Mouse (Mus musculus): ENCODE data around the gene Gm3250.
"Not testable (repeated sequence)": the region's sequence is repeated elsewhere in the genome, so short reads cannot be mapped to it uniquely, and the experiment has no call there.

The Gm3250 gene

DNA sequence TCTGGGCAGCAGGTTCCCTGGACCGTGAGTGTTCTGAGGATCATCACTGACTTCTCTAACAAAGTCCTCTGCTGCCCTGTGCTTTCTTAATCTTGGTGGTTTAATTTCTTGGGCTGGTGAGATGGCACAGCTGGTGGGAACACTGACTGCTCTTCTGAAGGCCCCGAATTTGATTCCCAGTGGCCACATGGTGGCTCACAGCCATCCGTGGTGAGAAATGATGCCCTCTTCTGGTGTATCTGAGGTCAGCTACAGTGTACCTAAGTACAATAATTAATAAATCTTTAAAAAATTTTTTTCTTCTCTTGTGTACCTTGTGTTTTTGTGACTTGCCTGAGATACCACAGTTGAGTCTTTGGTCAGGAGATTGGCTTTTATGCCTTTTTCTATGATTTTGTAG, 30.0 kb downstream of the Gm3250 start:
- not testable (repeated sequence) for DNase-seq (ENCODE audit: extremely low read depth, insufficient read length, low spot score)

DNA sequence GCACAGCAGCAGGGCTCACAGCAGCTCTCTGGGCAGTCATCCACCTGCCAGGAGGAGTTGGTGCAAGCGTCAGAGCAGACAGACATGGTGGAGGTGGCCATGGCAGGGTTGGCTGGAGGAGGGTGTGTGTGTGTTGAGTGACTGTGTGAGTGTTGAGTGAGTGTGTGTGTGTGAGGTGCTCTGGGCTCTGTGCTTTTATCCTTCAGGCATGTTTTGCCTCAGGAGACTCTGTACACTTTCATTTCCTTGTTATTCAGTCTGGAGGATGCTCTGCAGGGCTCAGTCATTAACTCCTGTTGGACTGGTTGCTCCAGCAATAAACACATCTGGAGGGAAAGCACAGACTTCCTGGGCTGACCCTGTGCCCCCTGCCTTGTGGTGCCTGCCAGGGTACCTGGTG, 31.1 kb downstream of the Gm3250 start, which contains the start of gene Gm9736:
Gene Gm9736 (minus strand): TSS at position 101 of the 400 bp plus-strand sequence.
- not testable (repeated sequence) for DNase-seq (ENCODE audit: extremely low read depth, insufficient read length, low spot score)

DNA sequence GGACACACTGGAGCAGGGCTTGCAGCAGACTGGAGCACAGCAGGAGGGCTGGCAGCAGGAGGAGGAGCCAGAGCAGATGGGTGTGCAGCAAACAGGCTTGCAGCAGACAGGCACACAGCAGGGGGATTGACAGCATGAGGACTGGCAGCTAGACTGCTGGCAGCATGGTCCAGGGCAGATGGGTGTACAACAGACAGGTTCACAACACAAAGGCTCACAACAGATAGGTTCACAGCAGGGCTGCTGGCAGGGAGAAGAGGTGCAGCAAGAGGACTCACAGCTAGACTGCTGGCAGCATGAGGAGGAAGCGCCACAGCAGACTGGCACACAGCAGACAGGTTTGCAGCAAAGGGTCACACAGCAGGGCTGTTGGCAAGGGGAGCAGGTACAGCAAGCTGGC, 31.7 kb downstream of the Gm3250 start:
- DNase-seq (ENCODE audit: extremely low read depth, insufficient read length, low spot score): not testable (repeated sequence)

DNA sequence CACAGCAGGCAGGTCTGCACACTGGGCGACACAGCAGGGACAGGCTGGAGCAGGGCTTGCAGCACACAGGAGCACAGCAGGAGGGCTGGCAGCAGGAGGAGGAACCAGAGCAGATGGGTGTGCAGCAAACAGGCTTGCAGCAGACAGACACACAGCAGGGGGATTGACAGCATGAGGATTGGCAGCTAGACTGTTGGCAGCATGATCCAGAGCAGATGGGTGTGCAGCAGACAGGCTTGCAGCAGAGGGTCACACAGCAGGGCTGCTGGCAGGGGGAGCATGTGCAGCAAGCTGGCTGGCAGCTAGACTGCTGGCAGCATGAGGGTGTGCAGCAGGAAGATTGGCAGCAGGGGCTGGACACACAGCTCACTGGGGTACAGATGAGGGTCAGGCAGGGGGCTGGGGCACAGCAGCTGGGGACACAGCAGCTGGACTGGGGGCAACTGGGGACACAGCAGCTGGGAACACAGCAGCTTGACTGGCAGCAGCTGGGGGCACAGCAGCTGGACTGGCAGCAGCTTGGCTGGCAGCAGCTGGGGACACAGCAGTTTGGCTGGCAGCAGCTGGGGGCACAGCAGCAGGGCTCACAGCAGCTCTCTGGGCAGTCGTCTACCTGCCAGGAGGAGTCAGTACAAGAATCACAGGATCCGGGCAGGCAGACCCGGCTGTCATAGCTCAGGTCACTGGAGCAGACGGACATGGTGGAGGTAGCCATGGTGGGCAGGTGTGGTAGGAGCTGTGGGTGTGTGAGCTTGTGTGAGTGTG, 40.2 kb downstream of the Gm3250 start, which contains the start of gene Gm18596:
Gene Gm18596 (minus strand): TSS at position 715 of the 765 bp plus-strand sequence.
- DNase-seq (ENCODE audit: extremely low read depth, insufficient read length, low spot score): not testable (repeated sequence)

DNA sequence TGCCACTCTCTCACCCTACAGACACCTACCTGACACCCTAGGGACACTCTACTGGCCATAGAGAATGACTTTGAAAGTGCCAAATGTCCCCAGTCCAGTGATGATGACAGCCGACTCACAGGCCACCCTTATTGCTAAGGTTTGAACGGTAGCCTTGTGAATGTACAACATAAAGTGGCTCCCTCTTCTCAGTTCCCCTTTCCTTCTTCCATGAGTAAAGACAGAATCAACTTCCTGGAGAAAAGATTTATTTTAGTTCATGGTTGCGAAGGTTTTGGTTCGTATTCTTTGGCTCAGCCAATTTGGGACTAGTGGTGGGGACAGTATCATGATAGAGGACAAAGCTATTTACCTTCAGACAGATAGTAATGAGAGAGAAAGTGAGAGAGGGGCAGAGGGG, 43.4 kb downstream of the Gm3250 start:
- DNase-seq (ENCODE audit: extremely low read depth, insufficient read length, low spot score): no peak

DNA sequence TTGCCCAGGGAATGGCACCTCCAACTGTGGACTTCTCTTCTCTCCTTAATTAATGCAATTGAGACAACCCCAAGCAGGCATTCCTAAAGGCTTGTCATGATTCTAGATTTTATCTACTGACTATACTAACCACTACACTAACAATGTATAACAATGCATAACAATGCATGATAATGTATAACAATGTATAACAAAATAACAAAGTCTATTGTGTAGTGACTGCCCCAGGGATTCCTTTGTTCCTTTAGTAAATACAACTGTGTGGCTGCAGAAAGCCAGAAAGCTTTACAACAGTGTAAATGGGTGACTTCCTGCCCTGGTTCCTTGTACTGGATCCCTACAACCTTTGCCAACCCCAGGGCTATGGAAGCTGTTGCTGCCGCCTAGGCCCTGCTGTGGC, 46.4 kb downstream of the Gm3250 start:
- no peak for DNase-seq (ENCODE audit: extremely low read depth, insufficient read length, low spot score)
